ENCODE assay signal across 8 mouse cellular contexts in genomic region chr15:31529811-31530658, GRCm38 (mm10). TPM values are rescaled to one million over a fixed set of nuclear protein-coding genes. Genes with fewer than 3 reads are reported as not detected.
DNase-seq lines count a peak whose midpoint lies in the region; ATAC-seq and TF ChIP-seq lines count a peak whose summit lies in the region.

No protein-coding gene starts in this region.

- under 1% methylated on average over 35 of the region's 56 CpGs for WGBS in embryonic facial prominence, embryonic 14.5 days
- under 1% methylated on average over 42 of the region's 56 CpGs for WGBS in heart, postnatal 0 days

- peak; percentile 60 for DNase-seq in CD4-positive, CD25-positive, alpha-beta regulatory T cell, adult 2 months (ENCODE audit: low read depth, low spot score)
- peak; percentile 63 for DNase-seq in adrenal gland, postnatal 14 days
- no peak for DNase-seq in embryonic facial prominence, embryonic 14.5 days (ENCODE audit: low spot score)
- DNase-seq in heart, postnatal 0 days (ENCODE audit: low spot score) = peak; percentile 34
- DNase-seq in kidney, postnatal 14 days = peak; percentile 59
- peak; percentile 37 for DNase-seq in lung, postnatal 25 days (ENCODE audit: low spot score)
- DNase-seq in right cerebral cortex, postnatal 14 days = peak; percentile 40
- DNase-seq in yolk sac, embryonic 10.5 days (ENCODE audit: low spot score) = peak; percentile 69

- peak overlapping the region; percentile 91 for H3K4me3 ChIP-seq in embryonic facial prominence, embryonic 14.5 days (ENCODE audit: low read depth, low read length)
- peak overlapping the region; percentile 87 for H3K4me3 ChIP-seq in heart, postnatal 0 days (ENCODE audit: low read depth, low read length)

- peaks cover 4% of the 10 kb centered on the region; the same call in 1 of the 2 replicates for H3K36me3 ChIP-seq in embryonic facial prominence, embryonic 14.5 days (ENCODE audit: control insufficient read depth, insufficient read depth, low read length)
- no peaks in the 10 kb centered on the region for H3K36me3 ChIP-seq in heart, postnatal 0 days (replicated peaks; ENCODE audit: control insufficient read depth, insufficient read depth, low read length)

- peaks cover 5% of the 10 kb centered on the region; the same call in 1 of the 2 replicates for H3K4me1 ChIP-seq in embryonic facial prominence, embryonic 14.5 days (ENCODE audit: control insufficient read depth, insufficient read depth, low read length)
- peaks cover 8% of the 10 kb centered on the region; the same call in 1 of the 2 replicates for H3K4me1 ChIP-seq in heart, postnatal 0 days (ENCODE audit: control insufficient read depth, insufficient read depth)

- no peak for TF ChIP-seq CTCF in heart, postnatal 0 days (IDR thresholded peaks at IDR 0.05; ENCODE audit: low read depth)

- peak overlapping the region; percentile 82 for H3K4me2 ChIP-seq in embryonic facial prominence, embryonic 14.5 days (ENCODE audit: low read depth, low read length)
- H3K4me2 ChIP-seq in heart, postnatal 0 days (ENCODE audit: low read depth, low read length) = peak overlapping the region; percentile 86

- H3K27me3 ChIP-seq in embryonic facial prominence, embryonic 14.5 days (replicated peaks; ENCODE audit: control insufficient read depth, insufficient read depth, low read length) = no peaks in the 10 kb centered on the region
- H3K27me3 ChIP-seq in heart, postnatal 0 days (ENCODE audit: control insufficient read depth, insufficient read depth, low read length) = no peaks in the 10 kb centered on the region

- H3K9me3 ChIP-seq in embryonic facial prominence, embryonic 14.5 days (ENCODE audit: control insufficient read depth, low read length) = 0 out of 2 replicates have a peak, but pooled peaks cover 4% of the 10 kb centered on the region
- 0 out of 2 replicates have a peak, but pooled peaks cover 4% of the 10 kb centered on the region for H3K9me3 ChIP-seq in heart, postnatal 0 days (replicated peaks; ENCODE audit: control insufficient read depth, low read length)

- H3K27ac ChIP-seq in embryonic facial prominence, embryonic 14.5 days (replicated peaks; ENCODE audit: low read depth, low read length) = peak overlapping the region; percentile 98
- H3K27ac ChIP-seq in heart, postnatal 0 days (ENCODE audit: low read depth) = peak overlapping the region; percentile 99

- no peak for TF ChIP-seq EP300 in heart, postnatal 0 days (IDR thresholded peaks at IDR 0.05; ENCODE audit: low read depth)

- H3K9ac ChIP-seq in embryonic facial prominence, embryonic 14.5 days (ENCODE audit: low read depth, low read length) = peak overlapping the region; percentile 88
- peak overlapping the region; percentile 99 for H3K9ac ChIP-seq in heart, postnatal 0 days (replicated peaks; ENCODE audit: low read depth, low read length)

- peak; percentile 21 for ATAC-seq in embryonic facial prominence, embryonic 14.5 days (ENCODE audit: low read depth)
- ATAC-seq in heart, postnatal 0 days (ENCODE audit: insufficient read depth, low read depth) = peak; percentile 57

RNA-seq across cellular contexts. Expression of gene March6, which starts 0.8 kb away (rescaled TPM):
- 105 TPM in 2 replicates for total RNA-seq in adrenal gland, postnatal 14 days (2021)
- polyA plus RNA-seq in embryonic facial prominence, embryonic 14.5 days (2014; fragmentation: Nextera tagmentation; extraction: Ambion mirVana) = 33.8 and 35.5 TPM in 2 replicates
- 64.2 and 69.1 TPM in 2 replicates for total RNA-seq in heart, postnatal 0 days (2014; rRNA removed; ENCODE audit: low replicate concordance)
- 23.2 and 26.8 TPM in 2 replicates for polyA plus RNA-seq in heart, postnatal 0 days (2015; fragmentation: Nextera tagmentation; extraction: Ambion mirVana)

RNA-seq across cellular contexts. Expression of gene Cmbl, which starts 35.2 kb away (rescaled TPM):
- 73.9 and 91.6 TPM in 2 replicates for total RNA-seq in adrenal gland, postnatal 14 days (2021)
- polyA plus RNA-seq in embryonic facial prominence, embryonic 14.5 days (2014; fragmentation: Nextera tagmentation; extraction: Ambion mirVana) = 6.9 and 11.2 TPM in 2 replicates
- 20.8 and 41.0 TPM in 2 replicates for total RNA-seq in heart, postnatal 0 days (2014; rRNA removed; ENCODE audit: low replicate concordance)
- polyA plus RNA-seq in heart, postnatal 0 days (2015; fragmentation: Nextera tagmentation; extraction: Ambion mirVana) = 22.1 and 22.8 TPM in 2 replicates
